Mouse (Mus musculus) left cerebral cortex, adult 9 months (tissue): ENCODE data around the gene Cdkl1.
A peak's percentile ranks its signal among the peaks of the same experiment; 100 is the strongest.

Experiments used
- DNase-seq, 2 experiments: peaks; one replicate each; pipeline ENCODE4 v3.0.0; 2022; ENCODE audit warnings: low spot score in 2 of 2

Cdkl1 gene

GRCm38 (mm10) chr12:69783247-69784025 lies 7.6 kb downstream of the Cdkl1 start:
- DNase-seq: no peak

GRCm38 (mm10) chr12:69781935-69782650 lies 9.0 kb downstream of the Cdkl1 start:
- no peak for DNase-seq

- DNase-seq: no peak
Measured at GRCm38 (mm10) chr12:69781480-69781879, 9.6 kb downstream of the Cdkl1 start.

- DNase-seq: no peak
Measured at GRCm38 (mm10) chr12:69777957-69778356, 13.1 kb downstream of the Cdkl1 start.

GRCm38 (mm10) chr12:69777341-69777730 lies 13.7 kb downstream of the Cdkl1 start:
- DNase-seq: no peak

- no peak for DNase-seq
Measured at GRCm38 (mm10) chr12:69776607-69777340, 14.3 kb downstream of the Cdkl1 start.

- DNase-seq: no peak
Measured at GRCm38 (mm10) chr12:69768841-69769240, 22.2 kb downstream of the Cdkl1 start.

- no peak for DNase-seq
Measured at GRCm38 (mm10) chr12:69767476-69768258, 23.4 kb downstream of the Cdkl1 start.

GRCm38 (mm10) chr12:69766185-69766904 lies 24.7 kb downstream of the Cdkl1 start:
- DNase-seq: no peak

- DNase-seq: no peak
Measured at GRCm38 (mm10) chr12:69765543-69765942, 25.5 kb downstream of the Cdkl1 start.

- no peak for DNase-seq
Measured at GRCm38 (mm10) chr12:69761603-69762002, 29.5 kb downstream of the Cdkl1 start.

- DNase-seq: no peak
Measured at GRCm38 (mm10) chr12:69760743-69761406, 30.2 kb downstream of the Cdkl1 start.

- no peak for DNase-seq
Measured at GRCm38 (mm10) chr12:69760014-69760413, 31.1 kb downstream of the Cdkl1 start.

GRCm38 (mm10) chr12:69759267-69759885 lies 31.7 kb downstream of the Cdkl1 start:
- DNase-seq: no peak

GRCm38 (mm10) chr12:69758221-69759185 lies 32.6 kb downstream of the Cdkl1 start:
- no peak for DNase-seq

- peak; percentile 16 to 72 for DNase-seq
Measured at GRCm38 (mm10) chr12:69757418-69758141, 33.5 kb downstream of the Cdkl1 start.

- no peak for DNase-seq
Measured at GRCm38 (mm10) chr12:69756015-69756414, 35.1 kb downstream of the Cdkl1 start.

GRCm38 (mm10) chr12:69753936-69754335 lies 37.1 kb downstream of the Cdkl1 start:
- no peak for DNase-seq
